Mouse (Mus musculus): ENCODE results near the gene Plekha8. TPM values are rescaled to one million over a fixed set of nuclear protein-coding genes. Genes with fewer than 3 reads are reported as not detected.

Gene Plekha8
- total RNA-seq, 4 experiments from 2014 or later = 11.1 to 14.3 (median 12.6) TPM

DNA sequence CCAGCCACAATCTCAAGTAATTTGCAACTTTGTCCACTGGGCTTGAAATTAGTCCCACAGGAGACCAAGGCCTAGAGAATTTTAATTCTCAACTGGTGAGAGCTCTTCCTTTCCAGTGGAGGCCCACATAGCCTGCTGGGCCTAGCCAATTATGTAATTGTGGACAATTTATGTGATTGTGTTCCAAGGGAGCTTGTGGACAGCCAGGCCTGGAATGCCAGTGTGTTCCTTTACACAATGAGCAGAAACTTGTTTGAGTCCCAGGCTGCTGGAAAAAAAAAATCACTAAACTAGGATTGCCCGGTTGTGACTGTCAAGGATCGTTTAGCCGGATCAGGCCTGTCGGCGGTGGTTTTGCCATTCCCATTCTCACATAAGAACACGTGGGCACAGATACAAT lies 98.4 kb downstream of the Plekha8 start:
- DNase-seq (ENCODE audit: low spot score in 2 of 2) = no peak

Other genes starting within 250 kb of the Plekha8 start
- 100 to 1,000 TPM; 309 to 327 (median 317) TPM for gene Wipf3, start 165.5 kb upstream of the Plekha8 start, total RNA-seq (2022)
- gene Scrn1, start 28.6 kb upstream of the Plekha8 start, total RNA-seq (2022) = 100 to 1,000 TPM; 101 to 107 (median 103) TPM
- 10 to 100 TPM; 12.3 to 18.3 (median 13.7) TPM for gene Fkbp14, start 2.2 kb downstream of the Plekha8 start, total RNA-seq (2022)
- gene Mturn, start 86.5 kb downstream of the Plekha8 start, total RNA-seq (2022) = 100 to 1,000 TPM; 113 to 141 (median 129) TPM
- 10 to 100 TPM; 20.1 to 33.5 (median 22.8) TPM for gene Znrf2, start 221.8 kb downstream of the Plekha8 start, total RNA-seq (2022)

All from layer of hippocampus, adult 8-10 months (tissue).